Mouse (Mus musculus): Measurements from ENCODE around the gene Pex14. TPM values are rescaled to one million over a fixed set of nuclear protein-coding genes. Genes with fewer than 3 reads are reported as not detected.

Pex14 gene
- polyA plus RNA-seq, 1 experiment from 2014 or later, result 48.9 TPM

- Histone ChIP-seq H3K27ac (ENCODE audit: low read depth, low read length) (no peak overlapping the region), H3K36me3 (ENCODE audit: control insufficient read depth, insufficient read depth) (peaks cover 23% of the 10 kb centered on the region; the same call in 1 of the 2 replicates), H3K9ac (ENCODE audit: low read depth, low read length) (no peak overlapping the region), H3K4me3 (ENCODE audit: low read depth, low read length) (no peak overlapping the region), H3K4me1 (replicated peaks; ENCODE audit: control insufficient read depth, insufficient read depth, low read length) (0 out of 2 replicates have a peak, but pooled peaks cover 3% of the 10 kb centered on the region), H3K4me2 (replicated peaks; ENCODE audit: low read depth) (no peak overlapping the region), H3K27me3 (replicated peaks; ENCODE audit: control insufficient read depth, insufficient read depth, low read length) (no peaks in the 10 kb centered on the region), H3K9me3 (ENCODE audit: control insufficient read depth) (no peaks in the 10 kb centered on the region)
- no peak for TF ChIP-seq CTCF (IDR thresholded peaks at IDR 0.05; ENCODE audit: low read depth)
- no peak for ATAC-seq
- WGBS, result 91% methylated on average over 13 of the region's 13 CpGs
These were observed 24.6 kb downstream of the Pex14 start for GRCm38 (mm10) chr4:149075073-149075472.

DNA sequence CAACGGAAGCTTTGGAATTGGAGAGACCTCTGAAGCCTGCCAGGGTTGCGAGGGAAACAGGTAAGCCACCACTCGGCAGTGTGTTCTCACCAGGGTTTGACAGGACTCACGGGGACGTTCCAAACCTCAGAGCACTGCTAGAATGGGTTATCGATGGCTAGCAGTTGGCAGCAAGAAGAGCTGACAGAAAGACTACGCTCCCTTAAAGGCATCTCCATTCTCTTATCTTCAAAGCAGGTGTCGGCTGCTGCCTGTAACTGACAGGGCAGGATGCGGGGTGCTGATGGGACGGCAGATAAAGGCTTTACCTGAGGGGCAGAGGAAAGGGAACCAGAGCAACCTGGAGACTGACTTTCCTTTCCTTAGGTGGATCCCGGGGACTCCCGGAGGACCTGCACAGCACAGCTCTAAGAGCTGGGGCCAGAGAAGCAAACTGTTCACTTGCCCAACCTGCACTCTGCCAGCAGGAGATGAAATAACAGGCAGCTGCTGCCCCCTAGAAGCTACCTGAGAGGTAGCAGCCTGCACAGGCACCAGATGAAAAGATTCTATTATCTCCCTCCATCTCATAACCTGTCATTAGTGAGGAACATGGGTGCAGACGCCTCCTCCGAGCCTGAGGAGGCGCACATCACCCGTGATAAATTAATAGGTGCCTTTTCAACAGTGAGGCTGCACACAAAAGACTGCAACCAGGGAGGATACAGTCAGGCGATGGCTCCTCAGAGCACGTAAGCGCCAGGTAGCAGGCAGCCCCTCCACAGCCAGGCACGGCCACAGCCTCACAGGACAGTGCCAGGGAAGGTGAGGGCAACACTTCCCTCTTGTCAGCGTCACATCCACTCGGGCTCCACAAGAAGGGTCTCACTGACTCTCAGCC, 32.8 kb downstream of the Pex14 start:
- 0 out of 2 replicates have a peak, but pooled peaks cover 10% of the 10 kb centered on the region for H3K4me1 ChIP-seq (replicated peaks; ENCODE audit: control insufficient read depth, insufficient read depth, low read length)
- no peak for ATAC-seq
- H3K4me3 ChIP-seq (ENCODE audit: low read depth, low read length), result no peak overlapping the region
- no peak overlapping the region for H3K27ac ChIP-seq (ENCODE audit: low read depth, low read length)
- H3K36me3 ChIP-seq (ENCODE audit: control insufficient read depth, insufficient read depth), result peaks cover 15% of the 10 kb centered on the region
- no peaks in the 10 kb centered on the region for H3K9me3 ChIP-seq (ENCODE audit: control insufficient read depth)
- WGBS, result 82% methylated on average over 22 of the region's 22 CpGs
- H3K9ac ChIP-seq (ENCODE audit: low read depth, low read length), result no peak overlapping the region
- H3K4me2 ChIP-seq (replicated peaks; ENCODE audit: low read depth), result no peak overlapping the region
- peak; percentile 67 for TF ChIP-seq CTCF (IDR thresholded peaks at IDR 0.05; ENCODE audit: low read depth)
- no peaks in the 10 kb centered on the region for H3K27me3 ChIP-seq (replicated peaks; ENCODE audit: control insufficient read depth, insufficient read depth, low read length)

DNA sequence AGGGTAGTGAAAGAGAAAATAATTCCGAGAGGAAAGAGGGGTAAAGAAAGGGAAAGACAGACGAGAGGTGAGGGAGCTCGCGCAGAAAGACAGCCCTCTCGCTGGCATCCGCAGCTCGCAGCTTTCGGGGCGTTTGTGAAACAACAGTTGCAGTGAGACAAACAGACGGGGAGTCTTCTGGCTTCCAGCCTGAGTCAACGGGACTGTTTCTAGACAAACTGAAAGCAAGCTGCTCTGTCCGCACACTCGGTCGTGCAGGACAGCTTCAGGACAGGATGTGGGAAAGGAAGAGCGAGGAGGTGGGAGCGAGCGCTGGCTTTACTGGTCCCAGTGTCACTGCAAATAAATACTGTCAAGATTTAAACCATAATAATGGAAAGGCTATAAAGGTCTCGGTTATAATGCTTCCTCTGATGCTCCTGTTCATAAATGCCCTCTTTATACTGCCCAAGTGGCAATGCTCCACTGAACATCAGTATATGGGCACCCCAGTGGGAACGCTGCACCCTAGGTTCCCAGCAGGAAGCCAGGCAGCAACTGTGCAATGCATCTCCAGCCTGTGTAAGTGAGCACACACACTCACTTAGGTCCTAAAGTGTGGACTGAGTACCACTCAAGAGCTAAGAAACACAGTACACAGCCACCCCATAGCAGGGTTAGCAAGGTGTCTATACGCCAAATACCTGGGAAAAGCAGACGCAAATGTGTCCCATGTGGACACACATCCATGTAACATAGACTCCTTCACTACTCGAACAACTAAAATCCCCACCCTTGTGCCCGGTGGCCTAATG, 35.4 kb downstream of the Pex14 start:
- Histone ChIP-seq H3K27ac (ENCODE audit: low read depth, low read length) (no peak overlapping the region), H3K4me3 (ENCODE audit: low read depth, low read length) (no peak overlapping the region), H3K9me3 (ENCODE audit: control insufficient read depth) (no peaks in the 10 kb centered on the region), H3K27me3 (replicated peaks; ENCODE audit: control insufficient read depth, insufficient read depth, low read length) (no peaks in the 10 kb centered on the region), H3K4me2 (replicated peaks; ENCODE audit: low read depth) (no peak overlapping the region), H3K9ac (ENCODE audit: low read depth, low read length) (no peak overlapping the region), H3K36me3 (ENCODE audit: control insufficient read depth, insufficient read depth) (peaks cover 7% of the 10 kb centered on the region), H3K4me1 (replicated peaks; ENCODE audit: control insufficient read depth, insufficient read depth, low read length) (0 out of 2 replicates have a peak, but pooled peaks cover 10% of the 10 kb centered on the region)
- TF ChIP-seq CTCF (IDR thresholded peaks at IDR 0.05; ENCODE audit: low read depth), result no peak
- 82% methylated on average over 23 of the region's 23 CpGs for whole genome bisulfite sequencing
- no peak for ATAC-seq

GRCm38 (mm10) chr4:149062406-149063318, 37.0 kb downstream of the Pex14 start:
- no peak for TF ChIP-seq CTCF (IDR thresholded peaks at IDR 0.05; ENCODE audit: low read depth)
- Histone ChIP-seq H3K4me1 (replicated peaks; ENCODE audit: control insufficient read depth, insufficient read depth, low read length) (0 out of 2 replicates have a peak, but pooled peaks cover 10% of the 10 kb centered on the region), H3K4me2 (replicated peaks; ENCODE audit: low read depth) (peak overlapping the region; percentile 35), H3K27me3 (replicated peaks; ENCODE audit: control insufficient read depth, insufficient read depth, low read length) (no peaks in the 10 kb centered on the region), H3K4me3 (ENCODE audit: low read depth, low read length) (no peak overlapping the region; the same call in 1 of the 2 replicates), H3K9ac (ENCODE audit: low read depth, low read length) (no peak overlapping the region), H3K36me3 (ENCODE audit: control insufficient read depth, insufficient read depth) (peaks cover 3% of the 10 kb centered on the region), H3K9me3 (ENCODE audit: control insufficient read depth) (no peaks in the 10 kb centered on the region), H3K27ac (ENCODE audit: low read depth, low read length) (peak overlapping the region; percentile 65)
- ATAC-seq, result peak; percentile 93
- 34% methylated on average over 21 of the region's 21 CpGs for WGBS

DNA sequence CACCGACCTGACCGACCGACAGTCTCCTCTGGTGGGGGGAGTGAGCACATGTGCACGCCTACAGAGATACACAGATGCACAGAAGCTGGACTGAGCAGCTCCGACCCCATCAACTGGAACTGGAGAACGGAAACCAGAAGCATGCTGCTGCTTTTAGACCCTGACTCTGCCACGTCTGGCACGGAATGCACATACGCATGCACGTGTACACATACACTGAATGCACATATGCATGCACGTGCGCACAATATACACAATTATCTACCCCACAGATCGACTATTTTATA, 38.3 kb downstream of the Pex14 start:
- WGBS, result 79% methylated on average over 13 of the region's 13 CpGs

More for the DNA sequence above, 38.3 kb downstream of the Pex14 start:
- H3K9me3 ChIP-seq (ENCODE audit: control insufficient read depth), result no peaks in the 10 kb centered on the region
- no peak overlapping the region for H3K9ac ChIP-seq (ENCODE audit: low read depth, low read length)
- no peak for ATAC-seq
- TF ChIP-seq CTCF (IDR thresholded peaks at IDR 0.05; ENCODE audit: low read depth), result no peak
- no peak overlapping the region for H3K4me2 ChIP-seq (replicated peaks; ENCODE audit: low read depth)
- H3K27me3 ChIP-seq (replicated peaks; ENCODE audit: control insufficient read depth, insufficient read depth, low read length), result no peaks in the 10 kb centered on the region
- H3K27ac ChIP-seq (ENCODE audit: low read depth, low read length), result no peak overlapping the region
- peaks cover 10% of the 10 kb centered on the region; the same call in 1 of the 2 replicates for H3K4me1 ChIP-seq (replicated peaks; ENCODE audit: control insufficient read depth, insufficient read depth, low read length)
- H3K36me3 ChIP-seq (ENCODE audit: control insufficient read depth, insufficient read depth), result no peaks in the 10 kb centered on the region; the same call in 1 of the 2 replicates
- H3K4me3 ChIP-seq (ENCODE audit: low read depth, low read length), result no peak overlapping the region
